In genomic region chr2:152909848-152910247, GRCm38 (mm10) we compare ENCODE assay signal across 36 mouse cellular contexts. TPM values are rescaled to one million over a fixed set of nuclear protein-coding genes. Genes with fewer than 3 reads are reported as not detected.
"Had no signal": no experiment of that assay in that cellular context is flagged by ENCODE, and none has a peak within 500 bp of the region (broad histone marks: within the 10 kb centered on the region; RNA-seq: fewer than 3 reads in every experiment).

No protein-coding gene starts in this region.

- H3K4me3 ChIP-seq: limb, embryonic 10.5 days; limb, embryonic 12.5 days; limb, embryonic 13.5 days; limb, embryonic 15.5 days; liver, embryonic 12.5 days; liver, embryonic 13.5 days; liver, embryonic 15.5 days; lung, embryonic 15.5 days; megakaryocyte, embryonic 14.5 days; midbrain, embryonic 10.5 days; midbrain, embryonic 12.5 days; midbrain, embryonic 13.5 days; midbrain, embryonic 15.5 days; neural tube, embryonic 12.5 days had no signal

- H3K27ac ChIP-seq: limb, embryonic 12.5 days; limb, embryonic 13.5 days; limb, embryonic 15.5 days; liver, embryonic 12.5 days; liver, embryonic 13.5 days; liver, embryonic 14.5 days; liver, embryonic 15.5 days; lung, embryonic 15.5 days; macrophage; midbrain, embryonic 10.5 days; midbrain, embryonic 12.5 days; midbrain, embryonic 13.5 days; midbrain, embryonic 15.5 days; neural tube, embryonic 12.5 days had no signal

- DNase-seq: left cerebral cortex, postnatal 4 days; liver; liver, embryonic 13.5 days; liver, postnatal 0 days; lung, adult 18-20 months; lung, adult 2 months; lung, embryonic 14.5 days; lung, postnatal 10 days; lung, postnatal 14 days; lung, postnatal 36 days; lung, postnatal 4 days; midbrain, embryonic 14.5 days had no signal

RNA-seq across cellular contexts. Expression of gene Mylk2, which starts 1.3 kb away (rescaled TPM):
- total RNA-seq: left cerebral cortex, postnatal 10 days; left cerebral cortex, postnatal 14 days; left cerebral cortex, postnatal 25 days; left cerebral cortex, postnatal 36 days; left cerebral cortex, postnatal 4 days; megakaryocyte progenitor cell, adult 5-6 weeks; megakaryocyte, adult 5-6 weeks; megakaryocyte-erythroid progenitor cell, adult 5-6 weeks; monocyte, adult 5-6 weeks had no signal

RNA-seq across cellular contexts. Expression of gene Foxs1, which starts 23.2 kb away (rescaled TPM):
- total RNA-seq: liver, adult 2 months; megakaryocyte progenitor cell, adult 5-6 weeks; megakaryocyte, adult 5-6 weeks; megakaryocyte-erythroid progenitor cell, adult 5-6 weeks; monocyte, adult 5-6 weeks had no signal

RNA-seq across cellular contexts. Expression of gene Dusp15, which starts 41.6 kb away (rescaled TPM):
- total RNA-seq: liver, adult 2 months; megakaryocyte progenitor cell, adult 5-6 weeks; megakaryocyte, adult 5-6 weeks; megakaryocyte-erythroid progenitor cell, adult 5-6 weeks; monocyte, adult 5-6 weeks had no signal

RNA-seq across cellular contexts. Expression of gene Ttll9, which starts 52.4 kb away (rescaled TPM):
- total RNA-seq: liver, adult 2 months; megakaryocyte-erythroid progenitor cell, adult 5-6 weeks; monocyte, adult 5-6 weeks had no signal
